Mouse (Mus musculus): Measurements from ENCODE around the gene Dtx3. TPM values are rescaled to one million over a fixed set of nuclear protein-coding genes. Genes with fewer than 3 reads are reported as not detected.

Dtx3 gene
- polyA plus RNA-seq, 1 experiment from 2014 or later: 33.2 TPM

DNA sequence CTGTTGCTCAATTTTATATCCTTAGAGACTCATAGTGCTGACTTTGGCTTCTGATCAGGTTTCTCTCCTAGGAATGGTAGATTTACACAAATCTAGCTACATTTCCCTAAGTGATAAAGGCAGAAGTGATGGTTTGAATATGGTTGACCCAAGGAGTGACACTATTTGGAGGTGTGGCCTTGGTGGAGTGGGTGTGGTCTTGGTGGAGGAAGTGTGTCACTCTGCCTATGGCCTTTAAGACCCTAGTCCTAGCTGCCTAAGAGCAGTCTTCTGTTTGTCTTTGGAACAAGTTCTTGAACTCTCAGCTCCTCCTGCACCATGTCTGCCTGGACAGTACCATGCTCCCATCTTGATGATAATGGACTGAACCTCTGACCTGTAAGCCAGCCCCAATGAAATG lies 21.6 kb upstream of the Dtx3 start:
- H3K27me3 ChIP-seq (replicated peaks): no peaks in the 10 kb centered on the region
- H3K4me1 ChIP-seq: peaks cover 32% of the 10 kb centered on the region

DNA sequence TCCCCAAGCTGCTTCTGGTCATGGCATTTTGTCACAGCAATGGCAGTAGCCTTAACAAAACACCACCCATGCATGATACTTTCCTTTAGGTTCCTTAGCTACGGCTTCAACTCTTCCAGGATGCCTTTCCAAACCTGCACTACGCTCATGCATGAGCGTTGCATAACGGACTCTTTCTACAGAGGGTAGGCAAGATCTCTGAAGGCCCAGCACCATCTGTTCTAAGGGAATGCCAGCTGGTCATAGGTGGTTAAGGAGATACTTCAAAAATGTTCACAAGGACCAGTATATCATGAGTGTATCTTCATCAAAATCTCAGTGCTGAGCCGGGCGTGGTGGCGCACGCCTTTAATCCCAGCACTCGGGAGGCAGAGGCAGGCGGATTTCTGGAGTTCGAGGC lies 20.9 kb upstream of the Dtx3 start:
- no peaks in the 10 kb centered on the region for H3K9me3 ChIP-seq (replicated peaks)
- no peak overlapping the region for H3K9ac ChIP-seq
- H3K27ac ChIP-seq: no peak overlapping the region
- WGBS (ENCODE audit: insufficient replicate concordance): 88% methylated on average over 11 of the region's 11 CpGs
- H3K4me1 ChIP-seq: peaks cover 34% of the 10 kb centered on the region
- no peaks in the 10 kb centered on the region for H3K36me3 ChIP-seq
- H3K4me3 ChIP-seq: no peak overlapping the region
- no peak for ATAC-seq
- H3K4me2 ChIP-seq: no peak overlapping the region
- H3K27me3 ChIP-seq (replicated peaks): no peaks in the 10 kb centered on the region

More for the DNA sequence above, 21.6 kb upstream of the Dtx3 start:
- H3K27ac ChIP-seq: no peak overlapping the region
- H3K4me2 ChIP-seq: no peak overlapping the region
- H3K9ac ChIP-seq: no peak overlapping the region
- H3K4me3 ChIP-seq: no peak overlapping the region
- H3K9me3 ChIP-seq (replicated peaks): no peaks in the 10 kb centered on the region
- H3K36me3 ChIP-seq: no peaks in the 10 kb centered on the region
- ATAC-seq: no peak

GRCm38 (mm10) chr10:127214422-127214803 lies 18.9 kb upstream of the Dtx3 start:
- H3K27me3 ChIP-seq (replicated peaks): no peaks in the 10 kb centered on the region
- peaks cover 48% of the 10 kb centered on the region for H3K4me1 ChIP-seq
- no peak overlapping the region for H3K4me2 ChIP-seq
- peaks cover 5% of the 10 kb centered on the region; the same call in 1 of the 2 replicates for H3K36me3 ChIP-seq
- WGBS (ENCODE audit: insufficient replicate concordance): 42% methylated on average over 1 of the region's 1 CpGs
- H3K27ac ChIP-seq: peak overlapping the region; percentile 23; the same call in 1 of the 2 replicates
- no peak overlapping the region for H3K9ac ChIP-seq
- no peak for ATAC-seq
- no peaks in the 10 kb centered on the region for H3K9me3 ChIP-seq (replicated peaks)
- no peak overlapping the region for H3K4me3 ChIP-seq

GRCm38 (mm10) chr10:127213704-127214421 lies 18.3 kb upstream of the Dtx3 start:
- H3K9ac ChIP-seq: no peak overlapping the region
- ATAC-seq: no peak
- no peaks in the 10 kb centered on the region for H3K27me3 ChIP-seq (replicated peaks)
- WGBS (ENCODE audit: insufficient replicate concordance): 78% methylated on average over 13 of the region's 13 CpGs
- H3K4me3 ChIP-seq: no peak overlapping the region
- peak overlapping the region; percentile 23; the same call in 1 of the 2 replicates for H3K27ac ChIP-seq
- H3K4me2 ChIP-seq: no peak overlapping the region
- no peaks in the 10 kb centered on the region for H3K9me3 ChIP-seq (replicated peaks)
- peaks cover 9% of the 10 kb centered on the region for H3K36me3 ChIP-seq
- H3K4me1 ChIP-seq: peaks cover 54% of the 10 kb centered on the region

- H3K4me2 ChIP-seq: no peak overlapping the region
- no peaks in the 10 kb centered on the region for H3K27me3 ChIP-seq (replicated peaks)
- 88% methylated on average over 8 of the region's 8 CpGs for WGBS (ENCODE audit: insufficient replicate concordance)
- no peak overlapping the region for H3K9ac ChIP-seq
- no peaks in the 10 kb centered on the region for H3K9me3 ChIP-seq (replicated peaks)
- no peak for ATAC-seq
- no peak overlapping the region for H3K27ac ChIP-seq
- peaks cover 15% of the 10 kb centered on the region for H3K36me3 ChIP-seq
- H3K4me1 ChIP-seq: peaks cover 59% of the 10 kb centered on the region
- H3K4me3 ChIP-seq: no peak overlapping the region
Measured at GRCm38 (mm10) chr10:127213272-127213671, 17.7 kb upstream of the Dtx3 start.

- H3K9ac ChIP-seq: peak within 1 kb of the TSS; percentile 97
- H3K27ac ChIP-seq: peak within 1 kb of the TSS; percentile 90
- H3K4me2 ChIP-seq: peak within 1 kb of the TSS; percentile 90
- H3K36me3 ChIP-seq: peaks cover 33% of the 10 kb centered on the region
- H3K27me3 ChIP-seq (replicated peaks): no peaks in the 10 kb centered on the region
- peak within 1 kb of the TSS; percentile 88 for H3K4me3 ChIP-seq
- peak; percentile 94 for ATAC-seq
- 1% methylated on average over 46 of the region's 47 CpGs for WGBS (ENCODE audit: insufficient replicate concordance)
- H3K9me3 ChIP-seq (replicated peaks): no peaks in the 10 kb centered on the region
- H3K4me1 ChIP-seq: peaks cover 63% of the 10 kb centered on the region
Measured at GRCm38 (mm10) chr10:127211414-127211854, 15.9 kb upstream of the Dtx3 start, which contains the start of gene Pip4k2c. Gene Pip4k2c, minus strand, starts transcription at chr10:127211585.

GRCm38 (mm10) chr10:127210961-127211405 lies 15.5 kb upstream of the Dtx3 start:
- Histone ChIP-seq H3K4me3 (peak overlapping the region; percentile 88), H3K9me3 (replicated peaks) (no peaks in the 10 kb centered on the region), H3K36me3 (peaks cover 38% of the 10 kb centered on the region), H3K9ac (peak overlapping the region; percentile 97), H3K4me1 (peaks cover 68% of the 10 kb centered on the region), H3K27me3 (replicated peaks) (no peaks in the 10 kb centered on the region), H3K4me2 (peak overlapping the region; percentile 90), H3K27ac (peak overlapping the region; percentile 90)
- under 1% methylated on average over 25 of the region's 25 CpGs for WGBS (ENCODE audit: insufficient replicate concordance)
- peak; percentile 64 for ATAC-seq

DNA sequence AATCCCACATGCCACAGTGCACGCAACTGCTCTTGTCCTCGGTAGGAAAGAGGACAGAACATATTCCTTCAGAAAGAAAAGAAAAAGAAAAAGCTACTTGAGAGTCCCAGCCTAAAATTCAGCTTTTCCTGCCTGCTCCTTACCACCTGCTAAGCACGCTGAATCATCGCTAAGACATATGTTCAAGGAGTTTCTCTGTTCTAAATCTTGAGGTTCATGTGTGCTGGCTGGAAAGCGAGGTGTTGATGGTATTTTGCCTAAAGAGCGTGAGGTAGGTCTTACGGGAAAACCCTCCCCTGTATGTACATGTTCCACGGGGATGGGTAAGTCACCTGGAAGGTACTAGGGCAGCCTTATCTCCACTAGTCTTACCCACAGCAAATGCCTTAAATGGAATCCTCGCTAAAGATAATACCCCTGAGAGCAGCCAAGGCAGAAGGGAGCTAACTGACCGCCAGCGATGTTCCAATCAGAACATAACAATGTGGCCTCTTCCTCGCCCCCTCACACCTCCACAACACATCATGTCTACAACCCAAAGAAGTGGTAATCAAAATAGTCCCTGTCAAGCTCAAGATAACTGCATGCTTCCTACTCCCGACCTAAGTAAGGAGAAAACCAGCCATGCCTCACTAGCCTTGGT lies 14.5 kb upstream of the Dtx3 start:
- Histone ChIP-seq H3K4me2 (peak overlapping the region; percentile 90), H3K9me3 (replicated peaks) (no peaks in the 10 kb centered on the region), H3K36me3 (peaks cover 47% of the 10 kb centered on the region), H3K9ac (peak overlapping the region; percentile 97), H3K27ac (peak overlapping the region; percentile 90), H3K4me1 (peaks cover 74% of the 10 kb centered on the region), H3K4me3 (peak overlapping the region; percentile 88), H3K27me3 (replicated peaks) (no peaks in the 10 kb centered on the region)
- WGBS (ENCODE audit: insufficient replicate concordance): 45% methylated on average over 13 of the region's 13 CpGs
- ATAC-seq: no peak

- WGBS (ENCODE audit: insufficient replicate concordance): 77% methylated on average over 4 of the region's 4 CpGs
- H3K4me2 ChIP-seq: peak overlapping the region; percentile 90
- H3K9me3 ChIP-seq (replicated peaks): no peaks in the 10 kb centered on the region
- H3K27ac ChIP-seq: peak overlapping the region; percentile 90
- no peaks in the 10 kb centered on the region for H3K27me3 ChIP-seq (replicated peaks)
- ATAC-seq: no peak
- peaks cover 74% of the 10 kb centered on the region for H3K4me1 ChIP-seq
- peak overlapping the region; percentile 88; the same call in 1 of the 2 replicates for H3K4me3 ChIP-seq
- H3K9ac ChIP-seq: peak overlapping the region; percentile 97
- peaks cover 58% of the 10 kb centered on the region for H3K36me3 ChIP-seq
Measured at GRCm38 (mm10) chr10:127208921-127209320, 13.4 kb upstream of the Dtx3 start.

GRCm38 (mm10) chr10:127205373-127205772 lies 9.8 kb upstream of the Dtx3 start:
- peak overlapping the region; percentile 71 for H3K4me2 ChIP-seq
- peak; percentile 93 for ATAC-seq
- H3K9me3 ChIP-seq (replicated peaks): no peaks in the 10 kb centered on the region
- H3K4me3 ChIP-seq: peak overlapping the region; percentile 43
- H3K36me3 ChIP-seq: peaks cover 93% of the 10 kb centered on the region
- 15% methylated on average over 10 of the region's 10 CpGs for WGBS (ENCODE audit: insufficient replicate concordance)
- H3K9ac ChIP-seq: peak overlapping the region; percentile 72
- H3K4me1 ChIP-seq: peaks cover 91% of the 10 kb centered on the region
- H3K27ac ChIP-seq: peak overlapping the region; percentile 99
- H3K27me3 ChIP-seq (replicated peaks): no peaks in the 10 kb centered on the region

GRCm38 (mm10) chr10:127204589-127204988 lies 9.1 kb upstream of the Dtx3 start:
- peaks cover 90% of the 10 kb centered on the region for H3K4me1 ChIP-seq
- H3K36me3 ChIP-seq: peaks cover 98% of the 10 kb centered on the region
- WGBS (ENCODE audit: insufficient replicate concordance): 32% methylated on average over 5 of the region's 5 CpGs
- H3K27ac ChIP-seq: peak overlapping the region; percentile 99
- peak overlapping the region; percentile 43 for H3K4me3 ChIP-seq
- peak; percentile 5 for ATAC-seq
- peak overlapping the region; percentile 71 for H3K4me2 ChIP-seq
- no peaks in the 10 kb centered on the region for H3K27me3 ChIP-seq (replicated peaks)
- peak overlapping the region; percentile 72 for H3K9ac ChIP-seq
- H3K9me3 ChIP-seq (replicated peaks): no peaks in the 10 kb centered on the region

GRCm38 (mm10) chr10:127203106-127203505 lies 7.6 kb upstream of the Dtx3 start:
- Histone ChIP-seq H3K4me2 (peak overlapping the region; percentile 71), H3K9ac (peak overlapping the region; percentile 72), H3K9me3 (replicated peaks) (no peaks in the 10 kb centered on the region), H3K27me3 (replicated peaks) (no peaks in the 10 kb centered on the region), H3K36me3 (peaks cover 99% of the 10 kb centered on the region), H3K4me1 (peaks cover 85% of the 10 kb centered on the region), H3K27ac (peak overlapping the region; percentile 99), H3K4me3 (peak overlapping the region; percentile 24)
- peak; percentile 83 for ATAC-seq
- 34% methylated on average over 3 of the region's 3 CpGs for WGBS (ENCODE audit: insufficient replicate concordance)
